Mouse (Mus musculus) liver, postnatal 0 days (tissue): Measurements from ENCODE around the gene Mast1. TPM values are rescaled to one million over a fixed set of nuclear protein-coding genes. Genes with fewer than 3 reads are reported as not detected.
A peak's percentile ranks its signal among the peaks of the same experiment; 100 is the strongest.

ENCODE experiments used
- ATAC-seq: fragments of 200-750 bp; cut with Nextera tagmentation; 2 replicates; pipeline ENCODE4 v1.8.0; 2017; ENCODE audit warnings: mild to moderate bottlenecking, moderate library complexity
- DNase-seq: peaks from one replicate; pipeline ENCODE4 v3.0.0-alpha.2; 2016
- H3K27ac ChIP-seq: fragments of 300-500 bp; sonication (generic); 2 replicates; pipeline ENCODE4 v1.5.1; 2014; ENCODE audit warnings: antibody characterized with exemption, moderate library complexity, mild to moderate bottlenecking, low read depth
- H3K27me3 ChIP-seq: fragments of 300-500 bp; sonication (generic); 2 replicates; pipeline ENCODE4 v1.6.1; 2014; ENCODE audit warnings: low read length, control low read depth, mixed read lengths; ENCODE audit not compliant: insufficient read depth
- H3K36me3 ChIP-seq: fragments of 300-500 bp; sonication (generic); replicated peaks from 2 replicates; pipeline ENCODE4 v1.6.1; 2014; ENCODE audit warnings: mild to moderate bottlenecking, control low read depth, low read length, moderate library complexity, mixed read lengths; ENCODE audit not compliant: insufficient read depth
- H3K4me1 ChIP-seq: fragments of 300-500 bp; sonication (generic); 2 replicates; pipeline ENCODE4 v1.6.1; 2014; ENCODE audit warnings: antibody characterized with exemption, mild to moderate bottlenecking, control low read depth; ENCODE audit not compliant: insufficient read depth
- H3K4me2 ChIP-seq: fragments of 300-500 bp; sonication (generic); 2 replicates; pipeline ENCODE4 v1.6.1; 2014; ENCODE audit warnings: low read depth, mild to moderate bottlenecking, low read length, moderate library complexity, mixed read lengths
- H3K4me3 ChIP-seq: fragments of 300-500 bp; sonication (generic); 2 replicates; pipeline ENCODE4 v1.5.1; 2014; ENCODE audit warnings: low read depth, low read length
- H3K9ac ChIP-seq: fragments of 300-500 bp; sonication (generic); replicated peaks from 2 replicates; pipeline ENCODE4 v1.6.1; 2014; ENCODE audit warnings: mild to moderate bottlenecking, moderate library complexity
- H3K9me3 ChIP-seq: fragments of 300-500 bp; sonication (generic); 2 replicates; pipeline ENCODE4 v1.6.1; 2016; ENCODE audit warnings: mild to moderate bottlenecking, control low read depth, low read length, mixed read lengths
- CTCF ChIP-seq: sonication (generic); IDR thresholded peaks from 2 replicates; pipeline ENCODE4 v1.5.1; 2016; ENCODE audit warnings: antibody characterized with exemption, low read depth
- EP300 ChIP-seq: IDR thresholded peaks from 2 replicates; pipeline ENCODE4 v1.6.1; 2016; ENCODE audit warnings: antibody characterized with exemption, low read depth, mild to moderate bottlenecking
- WGBS: fragments of 180-500 bp; shearing (Covaris S2); extraction: QIAGEN DNeasy Blood & Tissue Kit; methylation state at CpG from one replicate; pipeline ENCODE4 v1.1.7; 2014; ENCODE audit not compliant: insufficient replicate concordance; 5-methylcytosine and 5-hydroxymethylcytosine counted together
- polyA plus RNA-seq: library from polyadenylated mRNA; unstranded; fragments of >200 nt; fragmentation: Nextera tagmentation; extraction: Ambion mirVana; gene quantifications from 2 replicates; pipeline ENCODE4 v1.2.1, GENCODE M21; 2015

Mast1 gene
- polyA plus RNA-seq, 1 experiment from 2014 or later = 0.07 TPM

DNA sequence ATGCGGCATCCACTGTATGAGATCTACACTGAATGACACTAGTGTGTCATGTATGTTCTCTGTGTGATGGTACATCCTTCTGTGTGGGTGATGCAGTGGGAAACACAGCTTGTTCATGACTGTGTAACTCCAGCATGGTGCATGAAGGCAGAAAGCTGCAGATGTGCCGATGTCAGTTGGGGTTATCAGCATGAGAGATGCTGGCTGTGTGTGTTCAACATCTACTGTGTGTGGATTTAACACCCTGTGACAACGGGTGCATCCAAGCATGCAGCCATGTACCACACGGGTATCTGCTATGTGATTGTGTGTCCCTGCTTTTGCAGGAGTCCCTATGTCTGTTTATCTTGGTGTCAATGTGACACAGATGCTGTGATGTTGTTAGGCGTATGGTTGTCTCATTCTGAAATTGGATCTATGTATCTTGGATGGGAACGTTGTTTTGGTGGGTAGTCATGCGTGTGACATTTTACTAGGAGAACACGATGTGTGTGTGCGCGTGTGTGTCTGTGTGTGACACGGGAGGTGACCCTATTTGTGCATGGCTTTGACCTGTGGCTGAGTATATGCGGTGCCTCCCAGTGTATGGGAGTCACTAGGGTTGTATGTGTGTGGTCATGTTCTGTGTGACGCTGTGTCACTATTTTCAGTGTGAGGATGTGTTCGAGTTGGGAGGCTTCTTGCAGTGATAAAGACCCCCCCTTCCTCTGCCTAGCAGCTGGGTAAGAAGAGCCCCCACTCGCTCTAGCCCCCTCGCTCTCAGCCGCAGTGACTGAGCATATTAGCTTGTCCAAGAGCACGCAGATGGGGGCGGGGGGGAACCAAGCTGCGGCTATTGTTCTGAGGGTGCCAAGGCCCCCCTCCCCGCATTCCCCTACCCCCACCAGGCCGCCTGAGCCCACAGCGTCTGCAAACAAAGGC is 858 bp downstream of the Mast1 start:
- 25% methylated on average over 23 of the region's 23 CpGs for WGBS
- no peak for TF ChIP-seq CTCF
- TF ChIP-seq EP300 = no peak
- DNase-seq (no peak), ATAC-seq (no peak)
- Histone ChIP-seq H3K4me3 (peak overlapping the region; percentile 44), H3K36me3 (no peaks in the 10 kb centered on the region), H3K4me2 (peak overlapping the region; percentile 70), H3K4me1 (no peaks in the 10 kb centered on the region; the same call in none of the 2 replicates), H3K9me3 (no peaks in the 10 kb centered on the region), H3K9ac (no peak overlapping the region), H3K27me3 (peaks cover 54% of the 10 kb centered on the region), H3K27ac (no peak overlapping the region)

DNA sequence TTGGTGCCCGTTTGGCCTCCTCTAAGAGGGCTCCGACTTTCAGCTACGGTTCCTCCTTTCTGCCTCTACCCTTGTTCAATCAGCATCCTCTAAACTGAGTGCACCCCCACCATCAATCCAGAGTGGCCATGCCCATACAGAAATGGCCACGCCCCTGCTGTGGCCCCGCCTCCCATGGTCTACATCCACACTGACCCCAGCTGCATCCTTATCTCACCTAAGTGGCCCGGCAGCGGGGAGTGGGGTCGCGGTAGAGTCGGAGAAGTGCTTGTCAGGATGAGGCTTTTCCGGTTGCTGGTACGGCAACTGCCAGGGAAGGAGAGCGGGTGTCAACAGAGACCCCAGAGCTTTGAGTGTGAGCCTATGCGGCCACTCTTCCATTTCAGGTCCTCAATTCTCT is 1.7 kb downstream of the Mast1 start:
- ATAC-seq = no peak; the same call in 1 of the 2 replicates
- 3% methylated on average over 14 of the region's 14 CpGs for WGBS
- H3K27ac ChIP-seq = no peak overlapping the region

DNA sequence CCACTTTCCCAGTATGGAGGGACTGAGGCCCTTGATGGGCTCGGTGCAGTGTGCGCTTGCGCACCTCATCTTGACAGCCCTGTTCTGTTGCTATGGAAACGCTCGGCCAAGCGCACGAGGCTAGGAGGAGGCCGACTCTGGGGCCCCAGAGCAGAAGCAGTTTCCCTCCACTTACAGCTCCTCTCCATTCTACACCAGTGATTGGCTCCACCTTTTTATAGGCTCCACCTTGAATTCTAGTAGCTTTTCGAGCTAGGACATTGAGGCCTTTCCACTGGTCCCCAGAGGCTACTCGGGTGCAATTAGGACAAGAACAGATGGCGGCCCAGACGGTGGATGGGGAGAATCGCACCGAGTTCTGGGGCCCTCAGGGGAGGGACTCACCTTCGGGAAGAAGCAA is 2.3 kb downstream of the Mast1 start:
- H3K4me1 ChIP-seq = no peaks in the 10 kb centered on the region; the same call in none of the 2 replicates
- WGBS = 3% methylated on average over 15 of the region's 15 CpGs
- H3K9me3 ChIP-seq = no peaks in the 10 kb centered on the region
- TF ChIP-seq EP300 (no peak), CTCF (no peak)
- H3K36me3 ChIP-seq = no peaks in the 10 kb centered on the region
- H3K4me3 ChIP-seq = no peak overlapping the region
- H3K4me2 ChIP-seq = no peak overlapping the region
- DNase-seq (no peak), ATAC-seq (no peak)
- peaks cover 64% of the 10 kb centered on the region for H3K27me3 ChIP-seq
- no peak overlapping the region for H3K27ac ChIP-seq
- no peak overlapping the region for H3K9ac ChIP-seq

More for the DNA sequence above, 1.7 kb downstream of the Mast1 start:
- no peaks in the 10 kb centered on the region for H3K36me3 ChIP-seq
- TF ChIP-seq EP300 (no peak), CTCF (no peak)
- no peak overlapping the region for H3K4me3 ChIP-seq
- H3K27me3 ChIP-seq = peaks cover 58% of the 10 kb centered on the region
- no peaks in the 10 kb centered on the region; the same call in none of the 2 replicates for H3K4me1 ChIP-seq
- no peak overlapping the region for H3K9ac ChIP-seq
- no peak overlapping the region for H3K4me2 ChIP-seq
- DNase-seq = no peak
- H3K9me3 ChIP-seq = no peaks in the 10 kb centered on the region

DNA sequence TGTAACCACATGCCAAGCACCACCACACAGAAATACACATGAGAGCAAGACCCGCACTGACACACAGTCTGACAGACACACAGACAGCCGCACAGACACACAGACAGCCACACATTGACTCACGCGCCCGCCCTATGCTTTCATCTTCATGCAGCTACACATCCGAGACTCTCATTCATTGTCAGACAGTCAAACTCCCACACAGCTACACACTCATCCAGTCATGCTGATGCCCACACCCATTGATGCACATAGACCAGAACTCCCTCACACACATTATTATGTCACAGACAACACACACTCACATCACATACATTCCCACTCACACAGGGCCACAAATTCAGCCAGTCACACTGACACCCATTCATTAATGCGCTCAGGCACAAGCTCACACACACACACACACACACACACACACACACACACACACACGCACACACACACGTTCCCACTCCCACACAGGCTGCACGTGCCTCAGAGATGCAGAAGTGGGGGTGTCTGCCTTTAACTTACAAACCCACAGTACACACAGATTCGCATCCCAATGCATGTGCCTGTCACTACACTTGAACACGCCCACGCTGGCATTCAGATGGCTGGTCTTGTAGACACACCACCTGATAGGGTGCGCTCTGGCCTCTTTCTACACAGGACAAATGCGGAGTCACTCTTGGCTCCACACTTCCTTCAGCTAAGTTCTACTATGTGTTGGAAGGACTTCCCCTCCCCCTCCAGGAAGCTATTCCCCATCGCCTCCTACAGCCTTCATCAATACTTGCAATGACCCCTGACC is 3.2 kb downstream of the Mast1 start:
- ATAC-seq = no peak
- no peak for TF ChIP-seq EP300
- TF ChIP-seq CTCF = no peak
- Histone ChIP-seq H3K4me3 (no peak overlapping the region), H3K27me3 (peaks cover 70% of the 10 kb centered on the region), H3K27ac (no peak overlapping the region), H3K9me3 (no peaks in the 10 kb centered on the region), H3K4me1 (no peaks in the 10 kb centered on the region; the same call in none of the 2 replicates), H3K4me2 (no peak overlapping the region), H3K9ac (no peak overlapping the region), H3K36me3 (no peaks in the 10 kb centered on the region)
- WGBS = 66% methylated on average over 16 of the region's 16 CpGs
- DNase-seq = no peak

DNA sequence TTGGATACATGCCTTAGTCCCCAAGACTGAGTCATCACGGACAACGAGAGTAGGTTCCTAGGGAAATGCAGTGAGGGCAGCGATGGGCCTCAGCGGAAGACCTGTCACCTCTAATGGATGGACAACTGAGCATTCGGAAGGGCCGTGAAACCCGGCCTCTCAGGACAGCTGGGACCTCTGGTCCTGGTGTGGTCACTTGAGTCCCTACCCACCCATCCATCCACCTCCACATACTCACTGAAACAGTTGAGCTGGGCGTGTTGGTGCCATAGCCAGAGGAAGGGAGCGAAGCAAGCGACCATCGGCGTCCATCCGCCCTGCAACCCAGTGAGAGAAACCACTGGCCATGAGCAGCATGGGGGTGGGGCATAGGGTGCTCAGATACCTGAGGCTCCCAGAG is 6.6 kb downstream of the Mast1 start:
- no peak overlapping the region for H3K9ac ChIP-seq
- no peak for ATAC-seq
- H3K4me2 ChIP-seq = no peak overlapping the region
- 76% methylated on average over 13 of the region's 13 CpGs for WGBS
- no peak for DNase-seq
- H3K4me1 ChIP-seq = peaks cover 4% of the 10 kb centered on the region; the same call in 1 of the 2 replicates
- TF ChIP-seq EP300 = no peak
- TF ChIP-seq CTCF = no peak
- peaks cover 47% of the 10 kb centered on the region for H3K27me3 ChIP-seq
- H3K9me3 ChIP-seq = no peaks in the 10 kb centered on the region
- no peak overlapping the region for H3K27ac ChIP-seq
- H3K36me3 ChIP-seq = no peaks in the 10 kb centered on the region
- no peak overlapping the region for H3K4me3 ChIP-seq
